Mouse (Mus musculus) cerebellum, postnatal 25 days (tissue): Measurements from ENCODE around the gene Pnp.
"Not testable (repeated sequence)": the region's sequence is repeated elsewhere in the genome, so short reads cannot be mapped to it uniquely, and the experiment has no call there.

Source experiments
- DNase-seq, 2 experiments: peaks; one replicate each; pipeline ENCODE4 v3.0.0; 2021; ENCODE audit warnings: mixed read lengths in 2 of 2

Pnp gene

DNA sequence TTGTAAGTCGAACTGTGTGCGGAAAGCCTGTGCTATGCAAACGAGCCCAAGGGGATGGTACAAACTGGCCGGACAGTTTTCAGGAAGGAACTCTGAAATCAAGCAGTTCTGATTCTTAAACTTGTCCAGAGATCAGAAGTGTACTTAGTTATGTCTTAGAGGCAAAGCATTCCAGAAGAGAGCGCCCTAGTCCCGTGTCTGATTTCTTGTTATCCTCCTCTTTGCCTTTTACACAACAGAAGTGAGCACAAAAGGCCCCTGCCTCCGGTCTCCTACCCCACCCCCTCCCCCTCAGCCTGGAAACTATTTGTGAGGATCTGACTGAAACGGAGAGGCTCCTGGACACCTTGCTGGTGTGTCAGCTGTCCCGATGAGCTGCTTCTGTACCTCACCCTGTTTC lies 45.8 kb downstream of the Pnp start:
- DNase-seq = no peak

GRCm38 (mm10) chr14:50978451-50978850 lies 47.6 kb downstream of the Pnp start:
- not testable (repeated sequence) for DNase-seq

DNA sequence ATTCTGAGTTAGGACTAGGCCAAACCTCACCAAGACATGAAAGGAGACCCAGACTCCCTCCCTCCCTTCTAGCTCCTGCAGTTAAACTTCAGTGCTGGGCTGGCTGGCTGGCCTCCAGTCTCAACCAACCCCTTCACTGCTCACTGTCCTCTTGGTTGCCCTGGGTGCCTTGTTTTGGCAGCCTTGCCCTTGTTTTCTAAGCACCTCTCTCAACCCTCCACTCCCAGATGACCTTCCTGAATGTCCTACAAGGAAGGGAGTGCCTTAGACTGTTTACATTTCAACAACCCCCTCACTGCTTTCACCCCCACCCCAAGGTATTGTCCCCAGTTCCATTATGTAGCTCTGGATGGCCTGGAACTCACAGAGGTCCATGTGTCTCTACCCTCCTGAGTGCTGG lies 48.7 kb downstream of the Pnp start:
- DNase-seq = no peak

DNA sequence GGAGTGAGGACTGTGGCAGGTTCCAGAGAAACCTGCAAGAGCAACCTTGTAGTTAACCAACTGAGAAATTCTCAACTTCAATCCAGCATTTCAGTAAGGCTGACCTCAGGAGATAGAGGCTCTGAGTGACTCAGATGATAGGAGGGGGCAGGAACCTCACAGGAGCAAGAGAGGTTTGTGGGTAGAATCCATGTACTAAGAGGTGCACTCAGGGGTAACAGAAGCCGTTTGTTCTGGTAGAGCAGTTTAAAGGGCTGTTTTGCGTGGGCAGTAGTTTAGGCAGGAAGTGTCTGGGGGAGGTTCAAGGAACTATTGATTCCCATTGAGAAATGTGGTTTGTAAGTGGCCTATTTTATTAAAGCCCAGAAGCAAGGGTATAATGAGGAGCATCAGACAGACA lies 50.3 kb downstream of the Pnp start:
- no peak for DNase-seq

GRCm38 (mm10) chr14:50981837-50982236 lies 51.0 kb downstream of the Pnp start:
- no peak for DNase-seq

DNA sequence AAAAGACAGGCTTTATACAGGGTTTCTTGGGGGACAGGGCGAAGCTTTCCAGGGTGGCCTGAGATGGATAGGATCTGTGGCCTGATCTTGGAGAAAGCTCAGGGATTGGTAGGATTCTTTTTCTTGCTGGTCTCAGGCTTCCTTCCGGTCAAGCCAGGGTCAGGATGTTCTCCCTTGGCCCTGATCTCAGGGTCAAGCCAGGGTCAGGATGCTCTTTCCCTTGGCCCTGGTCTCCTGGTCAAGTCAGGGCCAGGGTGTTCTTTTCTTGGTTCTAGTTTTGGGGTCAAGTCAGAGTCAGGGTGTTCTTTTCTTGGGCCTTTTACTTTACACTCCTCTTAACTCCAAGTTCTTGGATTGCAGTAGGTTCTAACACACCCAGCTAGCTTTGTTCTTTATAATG lies 56.8 kb downstream of the Pnp start:
- DNase-seq = no peak

GRCm38 (mm10) chr14:50991037-50991436 lies 60.2 kb downstream of the Pnp start:
- no peak for DNase-seq

DNA sequence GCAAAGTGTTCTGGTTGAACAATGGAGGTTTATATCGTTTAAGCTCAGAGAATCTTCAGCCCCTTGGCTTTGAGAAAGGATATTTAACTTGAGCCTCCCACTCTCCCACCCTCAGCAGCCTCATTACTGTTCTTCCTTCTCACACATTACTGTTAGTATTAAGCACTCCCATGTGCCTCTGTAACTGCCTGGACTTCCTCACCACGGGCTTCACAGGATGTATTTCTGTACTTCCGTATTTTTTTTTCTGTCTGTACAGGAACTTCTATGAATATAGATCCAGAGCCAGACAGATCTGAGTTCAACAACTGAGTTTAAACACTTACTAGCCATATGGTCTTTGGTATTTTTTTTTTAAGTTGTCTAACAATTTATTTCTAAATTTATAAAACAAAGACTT lies 66.2 kb downstream of the Pnp start:
- no peak for DNase-seq

DNA sequence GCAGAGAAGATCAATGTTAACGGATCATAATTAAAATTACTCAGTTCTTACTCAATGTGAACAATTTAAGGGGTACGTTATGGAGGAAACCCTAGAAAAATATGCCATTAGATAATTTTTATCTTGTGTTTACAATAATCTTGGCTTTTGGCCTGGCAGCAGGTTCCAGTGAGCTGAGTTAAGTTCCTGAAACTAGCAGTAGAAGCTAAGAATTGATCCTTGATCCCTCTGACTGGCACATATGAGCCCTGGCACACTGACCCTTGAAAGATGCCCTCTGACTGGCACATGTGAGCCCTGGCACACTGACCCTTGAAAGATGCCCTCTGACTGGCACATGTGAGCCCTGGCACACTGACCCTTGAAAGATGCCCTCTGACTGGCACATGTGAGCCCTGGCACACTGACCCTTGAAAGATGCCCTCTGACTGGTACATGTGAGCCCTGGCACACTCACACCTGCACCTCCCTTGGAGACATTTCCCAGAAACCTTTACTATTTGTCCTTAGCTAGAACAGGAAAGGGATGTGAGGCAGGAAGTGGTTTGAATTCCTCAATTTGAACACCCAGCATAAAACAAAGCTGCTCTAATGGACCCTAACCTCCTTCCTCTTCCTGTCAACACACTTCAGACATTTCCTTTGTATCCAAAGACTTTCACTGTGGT lies 67.3 kb downstream of the Pnp start:
- DNase-seq = no peak

DNA sequence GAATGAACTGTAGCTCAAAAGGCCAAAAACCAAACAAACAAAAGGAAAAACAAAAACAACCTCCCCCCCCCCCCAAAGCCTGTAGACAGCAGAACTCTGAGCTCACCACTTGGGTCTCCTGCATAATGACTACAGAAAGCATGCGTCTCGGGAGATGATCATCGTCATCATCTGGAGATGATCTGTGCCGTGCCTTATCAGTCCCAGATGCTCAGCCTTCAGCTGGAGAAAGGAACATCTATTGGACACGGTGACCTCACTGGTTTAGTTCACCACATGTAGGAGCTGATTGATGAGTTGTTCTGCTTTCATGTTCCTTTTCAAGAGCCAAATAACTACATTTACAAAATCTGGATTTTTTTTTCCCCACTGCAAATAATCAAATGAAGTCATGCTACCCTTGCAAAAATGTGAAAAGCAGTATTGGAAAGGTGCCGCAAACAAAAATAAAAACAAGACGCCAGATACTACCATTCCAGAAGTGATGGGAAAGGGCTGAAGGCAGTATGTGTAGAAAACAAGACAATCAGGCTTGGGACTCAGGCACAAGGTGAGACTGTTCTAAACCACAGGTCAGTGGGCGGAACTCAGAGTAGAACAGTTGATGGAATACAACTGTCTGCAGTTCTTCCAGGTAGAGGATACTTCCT lies 76.4 kb downstream of the Pnp start, which contains the start of gene Rnase10:
TSS of gene Rnase10 (plus strand) at position 600 of the 650 bp plus-strand sequence.
- DNase-seq = no peak

DNA sequence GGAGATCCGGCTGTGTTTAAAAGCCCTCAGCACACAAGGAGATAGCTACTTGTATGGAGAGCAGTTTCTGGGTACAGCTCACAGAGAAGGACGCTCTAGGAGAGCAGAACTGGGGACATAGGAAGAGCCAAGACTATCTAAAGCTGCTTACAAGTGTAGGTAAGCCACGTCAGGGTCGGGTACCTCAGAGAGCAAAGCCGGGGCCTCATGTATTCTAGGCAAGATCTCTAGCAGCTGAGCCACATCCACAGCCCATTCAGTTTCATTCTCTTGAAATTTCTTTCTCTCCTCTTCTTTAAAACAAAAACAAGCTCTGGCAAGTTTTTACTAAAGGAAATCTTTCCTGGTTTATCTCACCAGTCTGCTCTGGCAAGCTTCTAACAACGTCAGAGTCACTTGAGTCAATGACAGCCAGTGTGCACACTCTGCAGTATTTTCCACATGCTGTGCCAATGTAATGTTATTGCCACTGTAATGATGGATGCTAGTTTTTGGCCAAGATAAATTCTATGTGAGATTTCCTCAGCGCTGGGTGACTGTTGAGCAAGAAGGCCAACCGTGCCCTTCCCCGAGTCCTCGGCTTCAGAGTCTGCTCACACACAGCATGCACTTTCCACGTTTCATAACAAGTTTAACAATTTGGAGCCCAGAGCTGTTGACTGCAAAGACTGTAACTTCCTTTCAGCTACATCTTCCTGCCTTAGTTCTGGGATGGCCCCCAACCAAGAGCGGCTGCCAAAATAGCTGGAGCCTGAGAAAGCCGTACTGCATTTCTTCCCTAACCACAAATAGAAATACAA lies 77.2 kb downstream of the Pnp start:
- no peak for DNase-seq

DNA sequence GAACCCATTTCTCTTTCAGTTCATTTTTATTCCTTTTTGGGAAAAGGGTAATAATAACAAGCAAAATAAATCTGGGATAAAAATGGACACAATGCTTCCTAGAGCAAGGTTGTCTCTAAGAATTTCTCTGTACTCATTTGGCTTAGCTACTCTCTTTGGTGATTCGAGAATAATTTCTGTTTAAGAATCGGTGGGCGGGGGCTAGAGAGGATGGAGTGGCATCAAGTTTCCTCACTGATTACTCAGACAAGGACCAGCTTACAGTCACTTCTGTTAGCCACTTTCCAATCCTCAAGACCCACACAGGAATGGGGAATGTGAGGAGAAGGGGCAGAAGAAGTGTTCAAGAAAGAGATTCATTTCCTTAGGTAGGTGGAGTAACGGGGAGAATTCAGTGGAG lies 77.9 kb downstream of the Pnp start:
- DNase-seq = no peak

- no peak for DNase-seq
Measured at GRCm38 (mm10) chr14:51009572-51009971, 78.7 kb downstream of the Pnp start.

DNA sequence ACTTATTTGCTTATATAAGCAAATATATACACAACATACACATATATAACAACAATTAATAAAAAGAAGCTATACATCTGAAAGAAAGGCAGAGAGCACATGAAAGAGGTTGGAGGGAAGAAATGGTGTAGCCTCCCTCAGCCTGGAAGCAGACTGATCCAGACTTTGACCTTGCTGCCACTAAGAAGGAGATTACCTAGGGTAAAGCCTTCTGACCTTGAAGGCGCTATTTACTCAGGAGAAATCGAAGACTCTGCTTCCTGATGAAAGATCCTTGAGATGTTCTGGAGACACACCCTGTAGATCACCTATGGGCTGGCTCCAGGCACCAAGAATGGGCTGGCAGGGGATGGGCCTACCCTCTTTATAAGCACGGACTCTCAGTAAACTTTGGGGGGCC lies 83.8 kb downstream of the Pnp start:
- DNase-seq = not testable (repeated sequence)
